Mouse (Mus musculus): ENCODE results near the gene Tnxb. TPM values are rescaled to one million over a fixed set of nuclear protein-coding genes. Genes with fewer than 3 reads are reported as not detected.

The Tnxb gene
- polyA plus RNA-seq, 1 experiment from 2014 or later, result 1.4 TPM

- Histone ChIP-seq H3K27me3 (replicated peaks; ENCODE audit: control insufficient read depth, insufficient read depth, low read length) (peaks cover 16% of the 10 kb centered on the region), H3K27ac (ENCODE audit: low read depth, low read length) (peak overlapping the region; percentile 87), H3K36me3 (ENCODE audit: control insufficient read depth, insufficient read depth) (peaks cover 8% of the 10 kb centered on the region; the same call in 1 of the 2 replicates), H3K4me3 (ENCODE audit: low read depth, low read length) (peak overlapping the region; percentile 66), H3K4me2 (replicated peaks; ENCODE audit: low read depth) (peak overlapping the region; percentile 95), H3K4me1 (replicated peaks; ENCODE audit: control insufficient read depth, insufficient read depth, low read length) (peaks cover 9% of the 10 kb centered on the region), H3K9me3 (ENCODE audit: control insufficient read depth) (no peaks in the 10 kb centered on the region), H3K9ac (ENCODE audit: low read depth, low read length) (peak overlapping the region; percentile 65)
- peak; percentile 66 for ATAC-seq
- TF ChIP-seq CTCF (IDR thresholded peaks at IDR 0.05; ENCODE audit: low read depth), result no peak
- 1% methylated on average over 40 of the region's 45 CpGs for WGBS
These were observed 43.0 kb upstream of the Tnxb start for GRCm38 (mm10) chr17:34627093-34627942.

GRCm38 (mm10) chr17:34627943-34628643 lies 42.2 kb upstream of the Tnxb start, which contains the start of gene Ppt2:
Gene Ppt2 (minus strand): TSS chr17:34628510.
- Histone ChIP-seq H3K27ac (ENCODE audit: low read depth, low read length) (peak within 1 kb of the TSS; percentile 87), H3K27me3 (replicated peaks; ENCODE audit: control insufficient read depth, insufficient read depth, low read length) (peaks cover 16% of the 10 kb centered on the region), H3K9me3 (ENCODE audit: control insufficient read depth) (no peaks in the 10 kb centered on the region), H3K4me3 (ENCODE audit: low read depth, low read length) (peak within 1 kb of the TSS; percentile 66), H3K4me2 (replicated peaks; ENCODE audit: low read depth) (peak within 1 kb of the TSS; percentile 95), H3K9ac (ENCODE audit: low read depth, low read length) (peak within 1 kb of the TSS; percentile 65), H3K4me1 (replicated peaks; ENCODE audit: control insufficient read depth, insufficient read depth, low read length) (peaks cover 9% of the 10 kb centered on the region), H3K36me3 (ENCODE audit: control insufficient read depth, insufficient read depth) (0 out of 2 replicates have a peak, but pooled peaks cover under 1% of the 10 kb centered on the region)
- no peak for ATAC-seq
- 2% methylated on average over 29 of the region's 29 CpGs for WGBS
- TF ChIP-seq CTCF (IDR thresholded peaks at IDR 0.05; ENCODE audit: low read depth), result no peak

GRCm38 (mm10) chr17:34628644-34628967 lies 41.7 kb upstream of the Tnxb start:
- peaks cover 16% of the 10 kb centered on the region for H3K27me3 ChIP-seq (replicated peaks; ENCODE audit: control insufficient read depth, insufficient read depth, low read length)
- 0 out of 2 replicates have a peak overlapping the region, but pooled peaks have one; percentile 65 for H3K9ac ChIP-seq (ENCODE audit: low read depth, low read length)
- no peak for ATAC-seq
- H3K27ac ChIP-seq (ENCODE audit: low read depth, low read length), result 0 out of 2 replicates have a peak overlapping the region, but pooled peaks have one; percentile 87
- 24% methylated on average over 5 of the region's 5 CpGs for WGBS
- peak overlapping the region; percentile 95 for H3K4me2 ChIP-seq (replicated peaks; ENCODE audit: low read depth)
- no peaks in the 10 kb centered on the region for H3K9me3 ChIP-seq (ENCODE audit: control insufficient read depth)
- H3K36me3 ChIP-seq (ENCODE audit: control insufficient read depth, insufficient read depth), result no peaks in the 10 kb centered on the region
- H3K4me3 ChIP-seq (ENCODE audit: low read depth, low read length), result peak overlapping the region; percentile 66; the same call in 1 of the 2 replicates
- no peak for TF ChIP-seq CTCF (IDR thresholded peaks at IDR 0.05; ENCODE audit: low read depth)
- H3K4me1 ChIP-seq (replicated peaks; ENCODE audit: control insufficient read depth, insufficient read depth, low read length), result peaks cover 9% of the 10 kb centered on the region

- no peak for TF ChIP-seq CTCF (IDR thresholded peaks at IDR 0.05; ENCODE audit: low read depth)
- Histone ChIP-seq H3K9me3 (ENCODE audit: control insufficient read depth) (no peaks in the 10 kb centered on the region), H3K4me1 (replicated peaks; ENCODE audit: control insufficient read depth, insufficient read depth, low read length) (peaks cover 9% of the 10 kb centered on the region), H3K4me2 (replicated peaks; ENCODE audit: low read depth) (peak within 1 kb of the TSS; percentile 95), H3K27me3 (replicated peaks; ENCODE audit: control insufficient read depth, insufficient read depth, low read length) (peaks cover 16% of the 10 kb centered on the region), H3K4me3 (ENCODE audit: low read depth, low read length) (peak within 1 kb of the TSS; percentile 66), H3K9ac (ENCODE audit: low read depth, low read length) (peak within 1 kb of the TSS; percentile 65; the same call in 1 of the 2 replicates), H3K36me3 (ENCODE audit: control insufficient read depth, insufficient read depth) (no peaks in the 10 kb centered on the region), H3K27ac (ENCODE audit: low read depth, low read length) (peak within 1 kb of the TSS; percentile 87; the same call in 1 of the 2 replicates)
- 28% methylated on average over 16 of the region's 16 CpGs for WGBS
- no peak for ATAC-seq
These were observed 41.0 kb upstream of the Tnxb start, which contains the start of gene Prrt1 for GRCm38 (mm10) chr17:34629221-34629751. Gene Prrt1 (plus strand): TSS chr17:34629533.

- ATAC-seq, result no peak
- Histone ChIP-seq H3K27ac (ENCODE audit: low read depth, low read length) (no peak overlapping the region), H3K4me1 (replicated peaks; ENCODE audit: control insufficient read depth, insufficient read depth, low read length) (peaks cover 9% of the 10 kb centered on the region), H3K9ac (ENCODE audit: low read depth, low read length) (no peak overlapping the region), H3K36me3 (ENCODE audit: control insufficient read depth, insufficient read depth) (no peaks in the 10 kb centered on the region), H3K4me3 (ENCODE audit: low read depth, low read length) (peak overlapping the region; percentile 17), H3K9me3 (ENCODE audit: control insufficient read depth) (no peaks in the 10 kb centered on the region), H3K27me3 (replicated peaks; ENCODE audit: control insufficient read depth, insufficient read depth, low read length) (peaks cover 16% of the 10 kb centered on the region), H3K4me2 (replicated peaks; ENCODE audit: low read depth) (peak overlapping the region; percentile 95)
- 48% methylated on average over 12 of the region's 12 CpGs for WGBS
- no peak for TF ChIP-seq CTCF (IDR thresholded peaks at IDR 0.05; ENCODE audit: low read depth)
These were observed 40.3 kb upstream of the Tnxb start for GRCm38 (mm10) chr17:34629796-34630603.
